Mouse (Mus musculus) adrenal gland (tissue): Measurements from ENCODE around the gene Nat8f3.
"Not testable (repeated sequence)": the region's sequence is repeated elsewhere in the genome, so short reads cannot be mapped to it uniquely, and the experiment has no call there.

ENCODE experiments used
- intact Hi-C: fragments of 180-260 bp; cut with DNase I; formaldehyde crosslinking; loops from one replicate; pipeline ENCODE4 v1.15.1; 2025
- long read RNA-seq, 2 experiments: library from polyadenylated mRNA; unstranded; transcript quantifications; one replicate each; pipeline ENCODE4 v2.0.0; 2020; ENCODE audit warnings: borderline replicate concordance in 1 of 2; ENCODE audit not compliant: insufficient replicate concordance in 1 of 2
- microRNA-seq, 2 experiments: library from miRNA; unstranded; fragments of <30 nt; microRNA quantifications; one replicate each; pipeline ENCODE4; 2019

Nat8f3 gene
- long read RNA-seq, experiment 1, result 0 reads
- long read RNA-seq, experiment 2, result 0 reads

GRCm38 (mm10) chr6:85765532-85765931 is at the start of gene Nat8f3:
Nat8f3 (minus strand) TSS chr6:85765754.
- intact Hi-C loops, result loop anchor here (10.0 kb wide), 1 partner anchor 239 kb away; no protein-coding TSS in a partner anchor

DNA sequence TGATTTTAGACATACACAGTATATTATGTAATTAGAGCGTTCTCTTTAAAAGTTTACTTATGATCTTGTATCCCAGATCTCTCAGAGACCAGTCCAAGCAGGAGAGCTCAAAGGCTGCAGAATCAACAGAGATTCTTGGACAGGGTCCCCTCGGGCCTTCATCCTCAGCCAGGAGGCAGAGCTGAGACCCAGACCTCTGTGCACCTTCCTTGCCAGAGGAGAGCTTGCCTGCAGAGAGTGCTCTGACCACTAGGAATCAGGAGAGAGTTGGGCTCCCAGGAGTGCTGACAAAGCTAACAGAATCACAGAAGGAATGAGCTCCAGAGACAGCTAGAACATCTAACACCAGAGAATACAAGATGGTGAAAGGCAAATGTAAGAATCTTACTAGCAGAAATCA is 47.8 kb upstream of the Nat8f3 start:
- intact Hi-C loops, result no loop called here

- intact Hi-C loops, result not testable (repeated sequence)
Measured at GRCm38 (mm10) chr6:85810942-85811537, 45.5 kb upstream of the Nat8f3 start.

DNA sequence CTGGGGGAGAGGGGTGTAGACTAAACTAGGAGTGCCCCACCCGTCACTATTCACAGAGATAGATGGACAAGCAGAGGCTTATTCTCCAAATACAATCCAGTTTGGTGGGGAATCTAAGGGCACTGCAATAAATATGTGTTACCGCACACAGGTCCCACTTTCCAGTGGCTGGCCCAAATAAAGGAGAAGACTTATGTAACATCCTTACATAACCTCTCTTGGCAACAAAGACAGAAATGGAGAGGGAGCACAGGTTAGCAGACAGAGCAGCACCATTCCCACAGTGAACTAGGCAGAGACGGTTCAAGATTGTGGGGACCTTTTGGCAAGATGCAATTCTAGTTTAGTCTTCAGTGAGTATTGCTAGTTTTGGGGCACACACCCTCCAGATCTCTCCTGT is 45.0 kb upstream of the Nat8f3 start:
- intact Hi-C loops, result not testable (repeated sequence)

GRCm38 (mm10) chr6:85809784-85810183 is 44.2 kb upstream of the Nat8f3 start:
- intact Hi-C loops, result not testable (repeated sequence)

- intact Hi-C loops, result not testable (repeated sequence)
Measured at GRCm38 (mm10) chr6:85803180-85803579, 37.6 kb upstream of the Nat8f3 start.

GRCm38 (mm10) chr6:85763127-85764070 is 2.2 kb downstream of the Nat8f3 start:
- intact Hi-C loops, result loop anchor here (10.0 kb wide), 1 partner anchor 241 kb away; no protein-coding TSS in a partner anchor

DNA sequence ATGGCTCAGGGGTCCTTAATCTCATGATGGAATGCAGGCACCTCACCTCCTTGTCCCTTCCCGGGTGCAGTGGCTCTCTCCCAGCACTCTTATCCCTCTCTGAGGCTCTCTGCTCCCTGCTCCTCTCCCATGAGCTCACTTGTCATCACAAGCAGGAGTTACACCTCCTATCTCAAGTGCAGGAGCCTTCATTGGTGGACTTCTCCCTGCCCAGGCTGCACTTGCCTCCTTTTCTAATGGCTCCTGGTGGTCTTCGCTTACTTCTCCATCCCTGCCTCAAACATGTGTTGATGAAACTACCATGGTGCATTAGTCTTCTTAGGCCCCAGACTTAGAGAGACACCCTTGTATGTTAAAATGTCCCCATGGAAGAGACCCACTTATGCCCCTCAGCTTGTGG is 2.9 kb downstream of the Nat8f3 start:
- intact Hi-C loops, result loop anchor here (10.0 kb wide), 1 partner anchor 242 kb away; no protein-coding TSS in a partner anchor

- intact Hi-C loops, result not testable (repeated sequence)
Measured at GRCm38 (mm10) chr6:85755705-85756249, 9.8 kb downstream of the Nat8f3 start.

DNA sequence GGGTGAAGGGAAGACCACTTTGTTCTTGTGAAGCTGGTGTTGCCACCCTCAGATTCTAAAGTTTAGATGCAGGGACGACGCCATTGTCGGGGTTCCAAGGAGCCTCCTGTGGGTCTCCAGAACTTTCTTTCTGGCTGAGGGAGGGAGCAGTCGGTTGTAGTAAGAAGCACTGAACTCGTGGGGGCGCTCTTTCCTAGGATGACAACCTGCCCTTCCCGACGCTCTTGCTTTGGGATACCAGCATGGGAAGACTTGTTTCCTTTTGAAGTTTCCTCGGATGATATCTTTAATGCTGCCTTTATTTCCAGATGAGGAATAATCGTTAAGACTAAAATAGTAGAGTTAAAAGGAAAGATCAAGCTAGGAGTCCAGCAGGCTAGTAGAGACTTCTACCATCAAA is 52.4 kb downstream of the Nat8f3 start, which contains the start of gene Nat8f7:
Nat8f7 (minus strand) TSS at position 101 of the 400 bp plus-strand sequence.
- intact Hi-C loops, result not testable (repeated sequence)

- intact Hi-C loops, result not testable (repeated sequence)
Measured at GRCm38 (mm10) chr6:85709607-85710006, 55.9 kb downstream of the Nat8f3 start.

DNA sequence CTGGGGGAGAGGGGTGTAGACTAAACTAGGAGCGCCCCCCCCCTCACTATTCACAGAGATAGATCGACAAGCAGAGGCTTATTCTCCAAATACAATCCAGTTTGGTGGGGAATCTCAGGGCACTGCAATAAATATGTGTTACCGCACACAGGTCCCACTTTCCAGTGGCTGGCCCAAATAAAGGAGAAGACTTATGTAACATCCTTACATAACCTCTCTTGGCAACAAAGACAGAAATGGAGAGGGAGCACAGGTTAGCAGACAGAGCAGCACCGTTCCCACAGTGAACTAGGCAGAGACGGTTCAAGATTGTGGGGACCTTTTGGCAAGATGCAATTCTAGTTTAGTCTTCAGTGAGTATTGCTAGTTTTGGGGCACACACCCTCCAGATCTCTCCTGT is 56.3 kb downstream of the Nat8f3 start:
- intact Hi-C loops, result not testable (repeated sequence)

- intact Hi-C loops, result not testable (repeated sequence)
Measured at GRCm38 (mm10) chr6:85701943-85702342, 63.6 kb downstream of the Nat8f3 start.

Small RNAs within 50 kb of the gene (microRNA-seq; reads per million reads assigned to microRNA genes)
- gene Gm27317 (0 reads per million in 2 experiments), gene Mir6375 (0 reads per million in 2 experiments)
